Mouse (Mus musculus): ENCODE data around the gene Tox4. TPM values are rescaled to one million over a fixed set of nuclear protein-coding genes. Genes with fewer than 3 reads are reported as not detected.
"Not testable (repeated sequence)": the region's sequence is repeated elsewhere in the genome, so short reads cannot be mapped to it uniquely, and the experiment has no call there.

Gene Tox4
- polyA plus RNA-seq, 1 experiment from 2014 or later: 61.0 TPM

DNA sequence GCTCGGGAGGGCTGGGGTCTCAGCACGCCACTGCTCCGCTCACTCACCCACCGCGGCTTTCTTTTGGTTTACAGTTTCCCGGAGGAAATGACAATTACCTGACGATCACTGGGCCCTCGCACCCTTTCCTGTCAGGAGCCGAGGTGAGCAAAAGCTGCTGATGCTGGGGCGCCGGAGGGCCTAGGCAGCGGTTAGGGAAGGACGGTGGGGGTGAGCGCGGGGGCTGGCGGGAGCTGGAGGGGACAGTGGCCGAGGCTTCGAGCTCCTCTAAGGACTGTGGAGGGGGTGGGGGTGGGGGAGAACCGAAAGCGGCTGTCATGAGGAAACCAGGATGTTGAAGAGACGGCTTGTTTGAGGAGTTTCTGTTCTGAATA, 788 bp downstream of the Tox4 start:
- Histone ChIP-seq H3K9ac (peak overlapping the region; percentile 70), H3K27ac (peak overlapping the region; percentile 88), H3K9me3 (no peaks in the 10 kb centered on the region), H3K4me3 (peak overlapping the region; percentile 72), H3K4me1 (peaks cover 17% of the 10 kb centered on the region), H3K27me3 (replicated peaks) (no peaks in the 10 kb centered on the region), H3K4me2 (peak overlapping the region; percentile 62), H3K36me3 (replicated peaks) (peaks cover 6% of the 10 kb centered on the region; the same call in 1 of the 2 replicates)
- ATAC-seq (replicated peaks): peak; percentile 54
- under 1% methylated on average over 21 of the region's 21 CpGs for WGBS

- 96% methylated on average over 5 of the region's 5 CpGs for WGBS
- Histone ChIP-seq H3K9me3 (no peaks in the 10 kb centered on the region), H3K9ac (no peak overlapping the region), H3K4me2 (no peak overlapping the region), H3K27me3 (replicated peaks) (no peaks in the 10 kb centered on the region), H3K27ac (no peak overlapping the region), H3K4me1 (peaks cover 9% of the 10 kb centered on the region), H3K36me3 (replicated peaks) (peaks cover 20% of the 10 kb centered on the region), H3K4me3 (no peak overlapping the region)
- no peak for ATAC-seq (replicated peaks)
Measured at GRCm38 (mm10) chr14:52283629-52284028, 4.7 kb downstream of the Tox4 start.

DNA sequence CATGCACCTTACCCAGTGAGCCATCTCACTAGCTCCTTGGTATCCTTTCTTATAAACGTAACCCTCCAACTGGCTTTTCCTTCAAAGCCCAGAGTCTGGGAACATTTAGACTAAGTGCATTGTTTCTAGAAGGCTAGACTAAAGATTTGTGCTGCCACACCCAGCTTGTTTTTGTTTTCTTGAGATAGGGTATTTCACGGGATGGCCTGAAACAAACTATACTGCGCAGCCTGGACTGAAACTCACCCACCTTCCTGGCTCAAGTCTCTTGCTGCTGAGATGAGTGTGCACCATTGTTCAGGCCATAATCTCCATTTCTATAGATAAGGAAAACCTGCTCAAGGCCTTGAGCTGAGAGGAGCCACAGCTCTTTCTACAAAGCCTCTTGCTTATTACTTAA, 5.2 kb downstream of the Tox4 start:
- Histone ChIP-seq H3K9ac (no peak overlapping the region), H3K4me2 (no peak overlapping the region), H3K27me3 (replicated peaks) (no peaks in the 10 kb centered on the region), H3K27ac (no peak overlapping the region), H3K9me3 (no peaks in the 10 kb centered on the region), H3K4me3 (no peak overlapping the region), H3K4me1 (peaks cover 8% of the 10 kb centered on the region), H3K36me3 (replicated peaks) (peaks cover 23% of the 10 kb centered on the region)
- 93% methylated on average over 3 of the region's 3 CpGs for WGBS
- no peak for ATAC-seq (replicated peaks)

- no peak overlapping the region for H3K4me2 ChIP-seq
- no peak overlapping the region for H3K4me3 ChIP-seq
- peaks cover 54% of the 10 kb centered on the region for H3K36me3 ChIP-seq (replicated peaks)
- WGBS: 64% methylated on average over 6 of the region's 6 CpGs
- no peaks in the 10 kb centered on the region for H3K4me1 ChIP-seq
- H3K27ac ChIP-seq: no peak overlapping the region
- H3K27me3 ChIP-seq (replicated peaks): no peaks in the 10 kb centered on the region
- no peak overlapping the region for H3K9ac ChIP-seq
- H3K9me3 ChIP-seq: no peaks in the 10 kb centered on the region
- peak; percentile 54 for ATAC-seq (replicated peaks)
Measured at GRCm38 (mm10) chr14:52295558-52296264, 16.8 kb downstream of the Tox4 start.

- peak overlapping the region; percentile 58; the same call in 1 of the 2 replicates for H3K4me2 ChIP-seq
- not testable (repeated sequence) for H3K27ac ChIP-seq; H3K9ac ChIP-seq; H3K9me3 ChIP-seq; ATAC-seq (replicated peaks); H3K27me3 ChIP-seq (replicated peaks); H3K4me3 ChIP-seq
- H3K4me1 ChIP-seq: peaks cover 12% of the 10 kb centered on the region
- WGBS: 90% methylated on average over 3 of the region's 3 CpGs
- H3K36me3 ChIP-seq (replicated peaks): peaks cover 14% of the 10 kb centered on the region
Measured at GRCm38 (mm10) chr14:52303517-52303916, 24.6 kb downstream of the Tox4 start.

GRCm38 (mm10) chr14:52304644-52305271, 25.8 kb downstream of the Tox4 start, which contains the start of gene Mettl3:
Mettl3 (minus strand) TSS chr14:52305128.
- under 1% methylated on average over 46 of the region's 46 CpGs for WGBS
- peaks cover 12% of the 10 kb centered on the region for H3K4me1 ChIP-seq

DNA sequence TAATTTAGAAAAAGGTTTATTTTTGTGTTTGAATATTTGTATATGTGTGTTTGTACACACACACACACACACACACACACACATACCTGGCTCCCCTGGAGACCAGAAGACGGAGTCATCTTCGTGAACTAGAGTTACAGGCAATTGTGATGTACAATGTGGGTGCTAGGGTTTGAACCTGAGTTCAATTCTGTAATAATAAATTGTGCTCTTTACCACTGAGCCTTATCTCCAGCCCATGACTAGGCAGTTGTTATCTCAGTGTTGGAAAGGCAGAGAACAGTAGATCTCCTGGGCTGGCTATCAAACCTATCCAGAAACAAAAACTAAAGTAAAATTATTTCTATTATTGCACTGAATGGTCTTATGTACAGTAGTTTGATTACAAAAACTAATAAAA, 27.2 kb downstream of the Tox4 start:
- no peaks in the 10 kb centered on the region for H3K27me3 ChIP-seq (replicated peaks)
- no peak overlapping the region for H3K9ac ChIP-seq
- peaks cover 18% of the 10 kb centered on the region for H3K4me1 ChIP-seq
- no peak overlapping the region for H3K4me2 ChIP-seq
- H3K9me3 ChIP-seq: no peaks in the 10 kb centered on the region
- no peak overlapping the region for H3K4me3 ChIP-seq
- peak overlapping the region; percentile 93; the same call in 1 of the 2 replicates for H3K27ac ChIP-seq
- no peaks in the 10 kb centered on the region for H3K36me3 ChIP-seq (replicated peaks)
- WGBS: 94% methylated on average over 2 of the region's 2 CpGs
- no peak for ATAC-seq (replicated peaks)

More at GRCm38 (mm10) chr14:52304644-52305271, 25.8 kb downstream of the Tox4 start, which contains the start of gene Mettl3:
- H3K27ac ChIP-seq: peak within 1 kb of the TSS; percentile 93
- H3K4me2 ChIP-seq: peak within 1 kb of the TSS; percentile 58
- no peaks in the 10 kb centered on the region for H3K27me3 ChIP-seq (replicated peaks)
- peak; percentile 96 for ATAC-seq (replicated peaks)
- H3K36me3 ChIP-seq (replicated peaks): peaks cover 5% of the 10 kb centered on the region
- peak within 1 kb of the TSS; percentile 71 for H3K9ac ChIP-seq
- H3K4me3 ChIP-seq: peak within 1 kb of the TSS; percentile 78
- no peaks in the 10 kb centered on the region for H3K9me3 ChIP-seq

- 97% methylated on average over 6 of the region's 6 CpGs for WGBS
Measured at GRCm38 (mm10) chr14:52310343-52310742, 31.4 kb downstream of the Tox4 start.

GRCm38 (mm10) chr14:52310906-52311305, 32.0 kb downstream of the Tox4 start:
- no peaks in the 10 kb centered on the region for H3K9me3 ChIP-seq
- 91% methylated on average over 2 of the region's 2 CpGs for WGBS
- no peaks in the 10 kb centered on the region for H3K27me3 ChIP-seq (replicated peaks)
- 0 out of 2 replicates have a peak overlapping the region, but pooled peaks have one; percentile 15 for H3K4me2 ChIP-seq
- H3K27ac ChIP-seq: no peak overlapping the region
- H3K36me3 ChIP-seq (replicated peaks): peaks cover 16% of the 10 kb centered on the region
- H3K4me3 ChIP-seq: no peak overlapping the region
- no peak for ATAC-seq (replicated peaks)
- H3K4me1 ChIP-seq: peaks cover 49% of the 10 kb centered on the region
- H3K9ac ChIP-seq: no peak overlapping the region

More at GRCm38 (mm10) chr14:52310343-52310742, 31.4 kb downstream of the Tox4 start:
- H3K27ac ChIP-seq; H3K9ac ChIP-seq; H3K27me3 ChIP-seq (replicated peaks); H3K4me2 ChIP-seq; H3K4me3 ChIP-seq; H3K9me3 ChIP-seq; ATAC-seq (replicated peaks): not testable (repeated sequence)
- Histone ChIP-seq H3K36me3 (replicated peaks) (peaks cover 16% of the 10 kb centered on the region), H3K4me1 (peaks cover 48% of the 10 kb centered on the region)

DNA sequence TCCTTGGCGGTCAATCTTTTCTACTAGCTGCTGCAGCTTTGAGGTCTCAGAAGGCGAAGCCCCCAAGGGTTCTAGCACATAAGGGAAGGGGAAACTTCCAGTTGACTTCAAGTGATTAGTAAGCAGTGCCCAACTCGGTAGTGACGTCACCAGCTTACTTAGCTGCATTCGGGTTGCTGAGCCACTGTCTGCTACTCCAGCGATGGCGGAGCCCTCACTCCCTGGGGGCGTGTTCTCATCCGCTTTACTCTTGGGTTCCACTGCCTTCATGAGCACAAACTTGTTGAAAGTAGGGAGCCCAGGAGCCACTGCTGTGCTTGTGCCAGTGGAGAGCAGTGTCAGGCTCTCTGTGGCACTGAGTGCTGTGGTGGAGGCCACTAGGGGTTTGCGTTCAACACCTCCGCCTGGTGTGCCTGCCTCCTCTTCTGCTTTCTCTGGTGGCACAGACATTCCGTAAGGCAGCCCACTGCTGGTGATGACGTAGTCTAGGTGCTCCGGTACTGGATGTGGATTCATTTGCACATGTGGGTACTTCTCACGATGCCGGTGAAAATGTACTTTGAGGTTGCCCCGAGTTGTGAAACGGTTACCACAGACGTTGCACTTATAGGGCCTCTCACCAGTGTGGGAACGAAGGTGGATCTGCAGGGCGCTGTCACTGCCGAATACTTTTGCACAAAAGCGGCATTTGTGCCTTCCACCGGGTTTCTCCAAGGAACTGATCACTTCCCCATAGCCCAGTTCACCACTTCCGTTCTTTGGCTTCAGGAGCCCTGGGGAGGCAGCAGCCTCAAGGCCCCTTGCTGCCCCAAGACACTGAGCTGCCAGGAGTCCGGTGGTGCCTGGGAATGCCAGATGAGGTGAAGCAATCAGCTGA, 35.2 kb downstream of the Tox4 start:
- H3K4me3 ChIP-seq: peak overlapping the region; percentile 87
- WGBS: 81% methylated on average over 26 of the region's 26 CpGs
- no peak overlapping the region for H3K27ac ChIP-seq
- peaks cover 57% of the 10 kb centered on the region for H3K4me1 ChIP-seq
- ATAC-seq (replicated peaks): no peak
- H3K9ac ChIP-seq: 0 out of 2 replicates have a peak overlapping the region, but pooled peaks have one; percentile 96
- H3K36me3 ChIP-seq (replicated peaks): peaks cover 16% of the 10 kb centered on the region
- no peaks in the 10 kb centered on the region for H3K27me3 ChIP-seq (replicated peaks)
- H3K9me3 ChIP-seq: no peaks in the 10 kb centered on the region
- peak overlapping the region; percentile 78 for H3K4me2 ChIP-seq

GRCm38 (mm10) chr14:52314808-52315150, 35.8 kb downstream of the Tox4 start:
- H3K36me3 ChIP-seq (replicated peaks): peaks cover 16% of the 10 kb centered on the region
- 36% methylated on average over 8 of the region's 8 CpGs for WGBS
- H3K27me3 ChIP-seq (replicated peaks): no peaks in the 10 kb centered on the region
- no peaks in the 10 kb centered on the region for H3K9me3 ChIP-seq
- peak overlapping the region; percentile 87 for H3K4me3 ChIP-seq
- H3K9ac ChIP-seq: peak overlapping the region; percentile 96
- H3K4me1 ChIP-seq: peaks cover 57% of the 10 kb centered on the region
- 0 out of 2 replicates have a peak overlapping the region, but pooled peaks have one; percentile 96 for H3K27ac ChIP-seq
- ATAC-seq (replicated peaks): no peak
- H3K4me2 ChIP-seq: peak overlapping the region; percentile 78

GRCm38 (mm10) chr14:52315283-52315780, 36.4 kb downstream of the Tox4 start:
- peak overlapping the region; percentile 78 for H3K4me2 ChIP-seq
- peak overlapping the region; percentile 96 for H3K27ac ChIP-seq
- H3K4me1 ChIP-seq: peaks cover 57% of the 10 kb centered on the region
- H3K9ac ChIP-seq: peak overlapping the region; percentile 96
- ATAC-seq (replicated peaks): peak; percentile 19
- peak overlapping the region; percentile 87 for H3K4me3 ChIP-seq
- H3K27me3 ChIP-seq (replicated peaks): no peaks in the 10 kb centered on the region
- H3K36me3 ChIP-seq (replicated peaks): peaks cover 16% of the 10 kb centered on the region
- no peaks in the 10 kb centered on the region for H3K9me3 ChIP-seq
- WGBS: 10% methylated on average over 17 of the region's 17 CpGs
